Mouse (Mus musculus) spleen, adult 2 months (tissue): ENCODE data around the gene Dnase2b. TPM values are rescaled to one million over a fixed set of nuclear protein-coding genes. Genes with fewer than 3 reads are reported as not detected.

Experiments used
- DNase-seq, 2 experiments: peaks; one replicate each; pipeline versions ENCODE4 v3.0.0 to v3.0.0-alpha.2; 2012 to 2021; ENCODE audit warnings: low spot score in 2 of 2, low read depth in 1 of 2
- H3K27ac ChIP-seq: fragments of 200-500 bp; 2 replicates; pipeline ENCODE4 v1.5.1; 2012; ENCODE audit warnings: low read length, inconsistent platforms; ENCODE audit not compliant: insufficient read depth
- H3K27me3 ChIP-seq: fragments of 200-500 bp; 2 replicates; pipeline ENCODE4 v1.6.1; 2012; ENCODE audit warnings: mild to moderate bottlenecking, moderate library complexity, low read length, inconsistent platforms; ENCODE audit not compliant: control insufficient read depth, insufficient read depth
- H3K36me3 ChIP-seq: fragments of 200-500 bp; 2 replicates; pipeline ENCODE4 v1.6.1; 2012; ENCODE audit warnings: mild to moderate bottlenecking, low read length, inconsistent platforms; ENCODE audit not compliant: control insufficient read depth, insufficient read depth
- H3K4me1 ChIP-seq: fragments of 200-500 bp; 2 replicates; pipeline ENCODE4 v1.6.1; 2011; ENCODE audit warnings: inconsistent platforms; ENCODE audit not compliant: control insufficient read depth, insufficient read depth, insufficient read length
- H3K4me3 ChIP-seq: fragments of 200-500 bp; 2 replicates; pipeline ENCODE4 v1.5.1; 2011; ENCODE audit warnings: mild to moderate bottlenecking, inconsistent platforms; ENCODE audit not compliant: insufficient read depth, insufficient read length; ENCODE audit errors: extremely low read depth
- CTCF ChIP-seq: fragments of 200-500 bp; IDR thresholded peaks from 2 replicates; pipeline ENCODE4 v1.5.1; 2011; ENCODE audit warnings: mild to moderate bottlenecking, inconsistent platforms; ENCODE audit not compliant: insufficient read depth, insufficient read length, insufficient replicate concordance; ENCODE audit errors: extremely low read depth
- POLR2A ChIP-seq: fragments of 200-500 bp; IDR thresholded peaks from 2 replicates; pipeline ENCODE4 v1.6.1; 2011; ENCODE audit warnings: low read depth, low read length, inconsistent platforms
- WGBS: fragments of 180-500 bp; shearing (Covaris S2); methylation state at CpG from one replicate; pipeline ENCODE4 v1.1.7; 2018; 5-methylcytosine and 5-hydroxymethylcytosine counted together
- polyA plus RNA-seq: library from polyadenylated mRNA; depleted of rRNA; stranded (reverse); fragments of >200 nt; gene quantifications from 2 replicates; pipeline ENCODE4 v1.2.3, GENCODE M21; 2012

The Dnase2b gene
- polyA plus RNA-seq, 1 experiment, result not detected

DNA sequence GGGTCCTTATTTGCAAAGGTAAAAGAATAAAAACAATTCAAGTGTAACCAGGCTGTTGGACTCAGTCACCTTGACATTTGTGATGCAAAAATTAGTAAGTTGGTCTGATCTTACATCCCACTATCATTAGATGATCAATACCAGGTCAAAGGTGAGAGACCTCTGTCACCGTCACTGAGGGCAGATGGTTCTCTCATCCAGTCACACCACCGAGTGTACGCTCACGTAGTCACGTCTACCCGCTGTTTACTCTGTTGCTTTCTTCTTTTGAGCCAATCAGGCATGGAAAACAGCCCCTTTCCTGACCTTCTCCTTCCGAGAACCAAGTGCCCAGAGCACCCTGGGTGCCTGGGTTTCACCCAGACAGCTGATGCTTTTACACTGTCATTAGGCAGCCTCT is 24.2 kb downstream of the Dnase2b start:
- H3K36me3 ChIP-seq, result no peaks in the 10 kb centered on the region
- no peaks in the 10 kb centered on the region for H3K27me3 ChIP-seq
- no peak overlapping the region for H3K4me3 ChIP-seq
- no peak overlapping the region for H3K27ac ChIP-seq
- DNase-seq, result no peak
- WGBS, result 95% methylated on average over 7 of the region's 7 CpGs
- no peaks in the 10 kb centered on the region for H3K4me1 ChIP-seq
- no peak for TF ChIP-seq CTCF
- no peak for TF ChIP-seq POLR2A

DNA sequence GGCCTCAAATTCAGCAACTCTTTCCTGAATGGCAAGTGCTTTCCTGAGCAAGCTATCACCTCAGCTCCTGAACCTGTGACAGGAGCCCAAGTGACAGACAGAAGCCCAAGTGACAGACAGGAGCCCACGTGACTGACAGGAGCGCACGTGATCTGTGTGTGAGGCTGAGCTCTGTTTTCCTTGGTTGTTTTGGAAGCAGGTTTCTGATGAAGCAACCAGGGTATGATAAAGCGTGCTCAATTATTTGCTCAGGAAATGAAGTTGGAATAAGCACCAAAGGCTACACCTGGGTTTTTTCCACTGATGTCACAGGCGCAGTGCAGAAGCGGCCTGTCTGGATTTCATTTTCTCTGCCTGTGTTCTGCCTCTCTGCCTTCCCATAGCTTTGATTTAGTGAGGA is 25.9 kb downstream of the Dnase2b start:
- Histone ChIP-seq H3K27me3 (no peaks in the 10 kb centered on the region), H3K27ac (no peak overlapping the region), H3K4me3 (no peak overlapping the region), H3K36me3 (no peaks in the 10 kb centered on the region), H3K4me1 (no peaks in the 10 kb centered on the region)
- WGBS, result 93% methylated on average over 6 of the region's 6 CpGs
- no peak for DNase-seq
- TF ChIP-seq CTCF (no peak), POLR2A (no peak)

- H3K36me3 ChIP-seq, result no peaks in the 10 kb centered on the region
- TF ChIP-seq CTCF, result no peak
- TF ChIP-seq POLR2A, result no peak
- DNase-seq, result no peak
- no peaks in the 10 kb centered on the region for H3K27me3 ChIP-seq
- H3K4me3 ChIP-seq, result no peak overlapping the region
- H3K4me1 ChIP-seq, result no peaks in the 10 kb centered on the region
- no peak overlapping the region for H3K27ac ChIP-seq
- 96% methylated on average over 14 of the region's 14 CpGs for whole genome bisulfite sequencing
Measured at GRCm38 (mm10) chr3:146586616-146587015, 28.8 kb downstream of the Dnase2b start.

GRCm38 (mm10) chr3:146583908-146584307 is 31.5 kb downstream of the Dnase2b start:
- Histone ChIP-seq H3K4me3 (no peak overlapping the region), H3K27me3 (no peaks in the 10 kb centered on the region), H3K27ac (no peak overlapping the region), H3K4me1 (no peaks in the 10 kb centered on the region), H3K36me3 (no peaks in the 10 kb centered on the region)
- DNase-seq, result no peak
- 7% methylated on average over 5 of the region's 5 CpGs for WGBS
- no peak for TF ChIP-seq CTCF
- no peak for TF ChIP-seq POLR2A

DNA sequence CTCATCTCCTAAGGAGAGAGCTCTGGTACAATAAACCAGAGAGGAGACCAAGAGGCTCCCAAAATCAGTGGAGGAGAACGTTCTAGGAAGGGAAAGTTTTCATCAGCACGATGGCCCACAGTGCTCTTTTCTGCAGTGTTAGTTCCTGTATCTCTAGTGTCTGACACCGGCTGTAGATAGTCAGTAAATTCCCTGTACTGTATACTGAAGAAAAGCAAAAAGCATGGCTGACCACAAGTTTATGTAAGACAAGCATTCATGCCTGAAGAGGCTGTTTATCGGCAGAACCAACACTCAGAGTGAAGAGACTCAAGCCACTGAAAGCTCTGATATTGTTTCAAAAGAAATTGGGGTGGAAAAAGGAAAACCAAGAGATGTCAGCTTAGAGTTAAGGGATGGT is 31.9 kb downstream of the Dnase2b start:
- DNase-seq, result no peak
- TF ChIP-seq POLR2A (no peak), CTCF (no peak)
- no peaks in the 10 kb centered on the region for H3K4me1 ChIP-seq
- H3K27ac ChIP-seq, result no peak overlapping the region
- WGBS, result 19% methylated on average over 4 of the region's 4 CpGs
- H3K36me3 ChIP-seq, result no peaks in the 10 kb centered on the region
- no peaks in the 10 kb centered on the region for H3K27me3 ChIP-seq
- H3K4me3 ChIP-seq, result no peak overlapping the region

DNA sequence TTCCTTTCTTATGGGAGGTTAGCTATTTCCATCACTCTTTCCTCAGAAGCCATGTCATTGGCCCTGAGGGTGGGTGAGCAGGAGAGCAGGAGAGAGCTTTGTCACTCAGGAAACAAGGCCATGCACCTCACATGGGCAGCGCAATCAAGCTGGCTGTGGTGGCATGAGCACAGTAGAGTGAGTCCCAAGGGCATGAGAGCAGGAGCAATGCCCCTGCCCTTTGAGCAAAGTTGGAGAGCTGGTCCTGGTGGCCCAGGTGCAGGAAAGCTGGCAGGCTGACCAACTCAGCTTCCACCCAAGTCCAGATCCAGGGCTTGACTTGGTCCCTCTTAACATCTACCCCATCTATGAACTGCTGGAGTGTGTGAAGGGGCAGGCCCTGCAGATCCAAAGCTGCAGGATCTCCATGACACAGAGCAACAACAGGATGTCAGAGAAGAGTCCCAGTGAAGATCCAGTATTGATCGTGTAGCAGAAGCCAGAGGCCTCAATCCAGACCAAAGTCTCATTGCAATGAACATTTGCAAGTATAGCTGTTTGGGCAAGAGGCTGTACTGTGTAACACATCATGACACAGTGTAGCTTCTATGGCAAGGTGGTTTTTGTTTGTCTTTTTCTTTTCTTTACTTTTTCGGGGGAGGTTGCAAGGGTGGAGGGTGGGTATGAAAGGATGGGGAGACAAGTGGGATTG is 35.2 kb downstream of the Dnase2b start:
- H3K36me3 ChIP-seq, result no peaks in the 10 kb centered on the region
- H3K4me3 ChIP-seq, result no peak overlapping the region
- DNase-seq, result no peak
- H3K4me1 ChIP-seq, result no peaks in the 10 kb centered on the region
- no peaks in the 10 kb centered on the region for H3K27me3 ChIP-seq
- WGBS, result 90% methylated on average over 3 of the region's 3 CpGs
- no peak for TF ChIP-seq POLR2A
- no peak for TF ChIP-seq CTCF
- no peak overlapping the region for H3K27ac ChIP-seq

DNA sequence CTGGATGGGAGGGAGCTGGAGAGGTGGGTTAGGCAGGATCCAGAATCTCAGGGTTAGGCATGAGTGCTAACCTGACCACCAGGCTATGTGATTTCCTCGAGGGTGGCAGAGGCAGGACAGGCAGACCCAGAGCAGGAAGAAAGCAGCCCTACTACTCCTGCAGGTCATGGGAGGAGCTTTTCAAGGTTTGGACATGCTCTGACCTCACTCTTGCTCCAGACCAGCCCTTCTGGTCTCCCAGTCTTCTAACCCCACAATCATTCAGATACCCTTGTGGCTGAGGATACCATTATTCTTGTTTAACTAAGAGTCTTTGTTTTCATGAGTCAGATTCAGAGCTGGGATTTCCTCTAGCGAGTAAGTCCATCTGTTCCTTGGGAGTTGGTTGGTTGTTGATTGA is 37.8 kb downstream of the Dnase2b start:
- TF ChIP-seq CTCF (no peak), POLR2A (no peak)
- no peaks in the 10 kb centered on the region for H3K27me3 ChIP-seq
- no peak overlapping the region for H3K27ac ChIP-seq
- H3K4me1 ChIP-seq, result no peaks in the 10 kb centered on the region
- no peaks in the 10 kb centered on the region for H3K36me3 ChIP-seq
- 74% methylated on average over 2 of the region's 2 CpGs for WGBS
- no peak overlapping the region for H3K4me3 ChIP-seq
- no peak for DNase-seq
